Mouse (Mus musculus) hindbrain, embryonic 12.5 days (tissue): ENCODE measurements at regions not wholly inside any gene's neighbourhood (a gene's known extent, or its start where the extent isn't known, plus 50 kb on each side); places are given as distances from the start of the nearest gene placed in this dataset.

ENCODE experiments used
- ATAC-seq: fragments of 200-750 bp; cut with Nextera tagmentation; 2 replicates; pipeline ENCODE4 v1.8.0; 2017; ENCODE audit warnings: moderate TSS enrichment; ENCODE audit not compliant: low FRiP score
- H3K27ac ChIP-seq: fragments of 300-500 bp; sonication (generic); 2 replicates; pipeline ENCODE4 v1.5.1; 2016; ENCODE audit warnings: mild to moderate bottlenecking
- H3K27me3 ChIP-seq: fragments of 300-500 bp; sonication (generic); 2 replicates; pipeline ENCODE4 v1.6.1; 2016; ENCODE audit warnings: mild to moderate bottlenecking
- H3K36me3 ChIP-seq: fragments of 300-500 bp; sonication (generic); 2 replicates; pipeline ENCODE4 v1.6.1; 2016; ENCODE audit warnings: mild to moderate bottlenecking
- H3K4me1 ChIP-seq: fragments of 300-500 bp; sonication (generic); 2 replicates; pipeline ENCODE4 v1.6.1; 2016
- H3K4me2 ChIP-seq: fragments of 300-500 bp; sonication (generic); replicated peaks from 2 replicates; pipeline ENCODE4 v1.6.1; 2016; ENCODE audit warnings: mild to moderate bottlenecking
- H3K4me3 ChIP-seq: fragments of 300-500 bp; sonication (generic); 2 replicates; pipeline ENCODE4 v1.5.1; 2016; ENCODE audit warnings: mild to moderate bottlenecking
- H3K9ac ChIP-seq: fragments of 300-500 bp; sonication (generic); 2 replicates; pipeline ENCODE4 v1.6.1; 2016; ENCODE audit warnings: mild to moderate bottlenecking, moderate library complexity
- H3K9me3 ChIP-seq: fragments of 300-500 bp; sonication (generic); replicated peaks from 2 replicates; pipeline ENCODE4 v1.6.1; 2016; ENCODE audit warnings: mild to moderate bottlenecking
- WGBS: fragments of 180-500 bp; shearing (Covaris S2); methylation state at CpG from one replicate; pipeline ENCODE4 v1.1.7; 2016; 5-methylcytosine and 5-hydroxymethylcytosine counted together

GRCm38 (mm10) chr13:81975878-81976277 lies 193.0 kb downstream of the Cetn3 start:
- Histone ChIP-seq H3K4me3 (no peak overlapping the region), H3K27me3 (no peaks in the 10 kb centered on the region), H3K9me3 (no peaks in the 10 kb centered on the region), H3K4me2 (no peak overlapping the region), H3K27ac (no peak overlapping the region), H3K9ac (no peak overlapping the region), H3K4me1 (no peaks in the 10 kb centered on the region), H3K36me3 (no peaks in the 10 kb centered on the region)
- ATAC-seq, result no peak
- WGBS, result 73% methylated on average over 2 of the region's 2 CpGs

- Histone ChIP-seq H3K4me3 (no peak overlapping the region), H3K27ac (no peak overlapping the region), H3K27me3 (no peaks in the 10 kb centered on the region), H3K4me2 (no peak overlapping the region), H3K9me3 (no peaks in the 10 kb centered on the region), H3K36me3 (no peaks in the 10 kb centered on the region), H3K9ac (no peak overlapping the region), H3K4me1 (no peaks in the 10 kb centered on the region)
- WGBS, result 89% methylated on average over 6 of the region's 6 CpGs
- no peak for ATAC-seq
Observed at GRCm38 (mm10) chr13:81978003-81978402, 195.1 kb downstream of the Cetn3 start.

GRCm38 (mm10) chr13:81979289-81979688 lies 196.4 kb downstream of the Cetn3 start:
- Histone ChIP-seq H3K4me2 (no peak overlapping the region), H3K9ac (no peak overlapping the region)
- ATAC-seq, result no peak

GRCm38 (mm10) chr13:81980094-81980493 lies 197.2 kb downstream of the Cetn3 start:
- no peak overlapping the region for H3K4me3 ChIP-seq
- WGBS, result 88% methylated on average over 5 of the region's 5 CpGs
- no peaks in the 10 kb centered on the region for H3K27me3 ChIP-seq
- no peak overlapping the region for H3K4me2 ChIP-seq
- no peak overlapping the region for H3K9ac ChIP-seq
- no peak for ATAC-seq
- H3K9me3 ChIP-seq, result no peaks in the 10 kb centered on the region
- H3K36me3 ChIP-seq, result no peaks in the 10 kb centered on the region
- no peaks in the 10 kb centered on the region for H3K4me1 ChIP-seq
- H3K27ac ChIP-seq, result no peak overlapping the region

More at GRCm38 (mm10) chr13:81979289-81979688, 196.4 kb downstream of the Cetn3 start:
- no peaks in the 10 kb centered on the region for H3K4me1 ChIP-seq
- no peak overlapping the region for H3K27ac ChIP-seq
- H3K9me3 ChIP-seq, result no peaks in the 10 kb centered on the region
- H3K36me3 ChIP-seq, result no peaks in the 10 kb centered on the region
- H3K27me3 ChIP-seq, result no peaks in the 10 kb centered on the region
- H3K4me3 ChIP-seq, result no peak overlapping the region

- no peak overlapping the region for H3K9ac ChIP-seq
- H3K36me3 ChIP-seq, result no peaks in the 10 kb centered on the region
- no peak overlapping the region for H3K27ac ChIP-seq
- H3K4me1 ChIP-seq, result no peaks in the 10 kb centered on the region
- no peak for ATAC-seq
- H3K9me3 ChIP-seq, result no peaks in the 10 kb centered on the region
- 57% methylated on average over 2 of the region's 2 CpGs for WGBS
- H3K4me3 ChIP-seq, result no peak overlapping the region
- H3K4me2 ChIP-seq, result no peak overlapping the region
- no peaks in the 10 kb centered on the region for H3K27me3 ChIP-seq
Observed at GRCm38 (mm10) chr13:81982491-81982890, 199.6 kb downstream of the Cetn3 start.

GRCm38 (mm10) chr13:82000681-82001212 lies 217.9 kb downstream of the Cetn3 start:
- 79% methylated on average over 3 of the region's 3 CpGs for WGBS
- no peaks in the 10 kb centered on the region for H3K27me3 ChIP-seq
- no peaks in the 10 kb centered on the region for H3K9me3 ChIP-seq
- no peak overlapping the region for H3K4me3 ChIP-seq
- H3K27ac ChIP-seq, result no peak overlapping the region
- no peaks in the 10 kb centered on the region for H3K4me1 ChIP-seq
- ATAC-seq, result no peak
- no peaks in the 10 kb centered on the region for H3K36me3 ChIP-seq
- H3K4me2 ChIP-seq, result no peak overlapping the region
- H3K9ac ChIP-seq, result no peak overlapping the region

GRCm38 (mm10) chr13:82005929-82006726 lies 223.3 kb downstream of the Cetn3 start:
- Histone ChIP-seq H3K27me3 (no peaks in the 10 kb centered on the region), H3K4me2 (no peak overlapping the region), H3K9ac (no peak overlapping the region), H3K4me1 (no peaks in the 10 kb centered on the region), H3K9me3 (no peaks in the 10 kb centered on the region), H3K4me3 (no peak overlapping the region), H3K36me3 (no peaks in the 10 kb centered on the region), H3K27ac (no peak overlapping the region)
- no peak for ATAC-seq
- 63% methylated on average over 7 of the region's 7 CpGs for WGBS

GRCm38 (mm10) chr13:82007222-82007621 lies 224.3 kb downstream of the Cetn3 start:
- no peak overlapping the region for H3K27ac ChIP-seq
- no peaks in the 10 kb centered on the region for H3K36me3 ChIP-seq
- no peaks in the 10 kb centered on the region for H3K4me1 ChIP-seq
- H3K9me3 ChIP-seq, result no peaks in the 10 kb centered on the region
- no peak overlapping the region for H3K4me2 ChIP-seq
- H3K4me3 ChIP-seq, result no peak overlapping the region
- no peaks in the 10 kb centered on the region for H3K27me3 ChIP-seq
- ATAC-seq, result no peak
- no peak overlapping the region for H3K9ac ChIP-seq

- 45% methylated on average over 2 of the region's 2 CpGs for WGBS
- ATAC-seq, result no peak
Observed at GRCm38 (mm10) chr13:82039623-82040022, 256.7 kb downstream of the Cetn3 start.

GRCm38 (mm10) chr13:82058131-82058731 lies 275.4 kb downstream of the Cetn3 start:
- Histone ChIP-seq H3K9ac (no peak overlapping the region), H3K9me3 (no peaks in the 10 kb centered on the region), H3K4me3 (no peak overlapping the region), H3K27ac (no peak overlapping the region), H3K27me3 (no peaks in the 10 kb centered on the region), H3K4me2 (no peak overlapping the region), H3K4me1 (peaks cover 9% of the 10 kb centered on the region; the same call in 1 of the 2 replicates), H3K36me3 (no peaks in the 10 kb centered on the region)
- 46% methylated on average over 3 of the region's 3 CpGs for WGBS
- ATAC-seq, result peak; percentile 74

More at GRCm38 (mm10) chr13:82039623-82040022, 256.7 kb downstream of the Cetn3 start:
- H3K27ac ChIP-seq, result no peak overlapping the region
- no peaks in the 10 kb centered on the region for H3K27me3 ChIP-seq
- H3K36me3 ChIP-seq, result no peaks in the 10 kb centered on the region
- no peak overlapping the region for H3K9ac ChIP-seq
- no peaks in the 10 kb centered on the region for H3K4me1 ChIP-seq
- no peak overlapping the region for H3K4me3 ChIP-seq
- no peak overlapping the region for H3K4me2 ChIP-seq
- H3K9me3 ChIP-seq, result no peaks in the 10 kb centered on the region

GRCm38 (mm10) chr13:82058872-82059271 lies 276.0 kb downstream of the Cetn3 start:
- no peaks in the 10 kb centered on the region for H3K9me3 ChIP-seq
- H3K27me3 ChIP-seq, result no peaks in the 10 kb centered on the region
- H3K27ac ChIP-seq, result no peak overlapping the region
- peaks cover 9% of the 10 kb centered on the region; the same call in 1 of the 2 replicates for H3K4me1 ChIP-seq
- WGBS, result 76% methylated on average over 3 of the region's 3 CpGs
- no peak overlapping the region for H3K9ac ChIP-seq
- H3K4me3 ChIP-seq, result no peak overlapping the region
- no peaks in the 10 kb centered on the region for H3K36me3 ChIP-seq
- ATAC-seq, result no peak
- H3K4me2 ChIP-seq, result no peak overlapping the region

GRCm38 (mm10) chr13:82059498-82059897 lies 276.6 kb downstream of the Cetn3 start:
- 23% methylated on average over 5 of the region's 5 CpGs for WGBS

More at GRCm38 (mm10) chr13:82059498-82059897, 276.6 kb downstream of the Cetn3 start:
- Histone ChIP-seq H3K4me3 (no peak overlapping the region), H3K4me1 (peaks cover 9% of the 10 kb centered on the region; the same call in 1 of the 2 replicates), H3K9me3 (no peaks in the 10 kb centered on the region), H3K4me2 (no peak overlapping the region), H3K9ac (no peak overlapping the region), H3K27me3 (no peaks in the 10 kb centered on the region), H3K36me3 (no peaks in the 10 kb centered on the region), H3K27ac (no peak overlapping the region)
- peak; percentile 71 for ATAC-seq
